Mouse (Mus musculus): Measurements from ENCODE around the gene Ucn. TPM values are rescaled to one million over a fixed set of nuclear protein-coding genes. Genes with fewer than 3 reads are reported as not detected.

Ucn gene
- polyA plus RNA-seq, 1 experiment from 2014 or later, result not detected

GRCm38 (mm10) chr5:31138968-31139425, 368 bp upstream of the Ucn start:
- DNase-seq (ENCODE audit: extremely low spot score, low spot score), result no peak
- Histone ChIP-seq H3K9me3 (no peaks in the 10 kb centered on the region), H3K36me3 (replicated peaks) (peaks cover 16% of the 10 kb centered on the region), H3K4me3 (peak overlapping the region; percentile 45), H3K27me3 (ENCODE audit: poor library complexity, severe bottlenecking) (peaks cover 63% of the 10 kb centered on the region), H3K27ac (no peak overlapping the region), H3K4me1 (peaks cover 30% of the 10 kb centered on the region)
- WGBS, result 14% methylated on average over 9 of the region's 9 CpGs

- Histone ChIP-seq H3K4me3 (peak overlapping the region; percentile 45), H3K27me3 (ENCODE audit: poor library complexity, severe bottlenecking) (peaks cover 71% of the 10 kb centered on the region), H3K36me3 (replicated peaks) (peaks cover 10% of the 10 kb centered on the region), H3K9me3 (no peaks in the 10 kb centered on the region), H3K4me1 (peaks cover 30% of the 10 kb centered on the region), H3K27ac (no peak overlapping the region)
- WGBS, result under 1% methylated on average over 13 of the region's 13 CpGs
- DNase-seq (ENCODE audit: extremely low spot score, low spot score), result peak; percentile 31
These were observed 971 bp downstream of the Ucn start for GRCm38 (mm10) chr5:31137658-31138057.

GRCm38 (mm10) chr5:31136730-31137424, 1.8 kb downstream of the Ucn start:
- Histone ChIP-seq H3K36me3 (replicated peaks) (peaks cover 8% of the 10 kb centered on the region), H3K4me1 (peaks cover 30% of the 10 kb centered on the region), H3K9me3 (no peaks in the 10 kb centered on the region), H3K27me3 (ENCODE audit: poor library complexity, severe bottlenecking) (peaks cover 71% of the 10 kb centered on the region), H3K4me3 (peak overlapping the region; percentile 45), H3K27ac (no peak overlapping the region)
- under 1% methylated on average over 33 of the region's 33 CpGs for WGBS
- peak; percentile 23 for DNase-seq (ENCODE audit: extremely low spot score, low spot score)

- no peak for DNase-seq (ENCODE audit: extremely low spot score, low spot score)
- Histone ChIP-seq H3K36me3 (replicated peaks) (no peaks in the 10 kb centered on the region), H3K4me1 (no peaks in the 10 kb centered on the region), H3K4me3 (no peak overlapping the region), H3K27me3 (ENCODE audit: poor library complexity, severe bottlenecking) (peaks cover under 1% of the 10 kb centered on the region; the same call in 1 of the 2 replicates), H3K27ac (no peak overlapping the region), H3K9me3 (no peaks in the 10 kb centered on the region)
- WGBS, result 41% methylated on average over 5 of the region's 5 CpGs
These were observed 12.6 kb downstream of the Ucn start for GRCm38 (mm10) chr5:31126050-31126449.

- Histone ChIP-seq H3K4me1 (no peaks in the 10 kb centered on the region), H3K4me3 (no peak overlapping the region), H3K27me3 (ENCODE audit: poor library complexity, severe bottlenecking) (no peaks in the 10 kb centered on the region), H3K9me3 (no peaks in the 10 kb centered on the region), H3K27ac (no peak overlapping the region), H3K36me3 (replicated peaks) (no peaks in the 10 kb centered on the region)
- DNase-seq (ENCODE audit: extremely low spot score, low spot score), result no peak
- WGBS, result 55% methylated on average over 2 of the region's 2 CpGs
These were observed 15.1 kb downstream of the Ucn start for GRCm38 (mm10) chr5:31123481-31123880.

- no peak for DNase-seq (ENCODE audit: extremely low spot score, low spot score)
- Histone ChIP-seq H3K9me3 (no peaks in the 10 kb centered on the region), H3K27me3 (ENCODE audit: poor library complexity, severe bottlenecking) (peaks cover 9% of the 10 kb centered on the region), H3K36me3 (replicated peaks) (no peaks in the 10 kb centered on the region), H3K27ac (no peak overlapping the region), H3K4me3 (no peak overlapping the region), H3K4me1 (no peaks in the 10 kb centered on the region)
- 90% methylated on average over 8 of the region's 8 CpGs for WGBS
These were observed 17.5 kb downstream of the Ucn start for GRCm38 (mm10) chr5:31121111-31121510.

- Histone ChIP-seq H3K9me3 (no peaks in the 10 kb centered on the region), H3K4me3 (no peak overlapping the region), H3K27ac (no peak overlapping the region), H3K27me3 (ENCODE audit: poor library complexity, severe bottlenecking) (peaks cover 9% of the 10 kb centered on the region), H3K4me1 (no peaks in the 10 kb centered on the region), H3K36me3 (replicated peaks) (no peaks in the 10 kb centered on the region)
- no peak for DNase-seq (ENCODE audit: extremely low spot score, low spot score)
- 28% methylated on average over 10 of the region's 10 CpGs for WGBS
These were observed 21.7 kb downstream of the Ucn start for GRCm38 (mm10) chr5:31116912-31117311.

GRCm38 (mm10) chr5:31116354-31116753, 22.3 kb downstream of the Ucn start, which contains the start of gene Trim54:
TSS of gene Trim54 (plus strand) at chr5:31116712.
- H3K4me1 ChIP-seq, result no peaks in the 10 kb centered on the region
- no peak within 1 kb of the TSS for H3K27ac ChIP-seq
- no peaks in the 10 kb centered on the region for H3K9me3 ChIP-seq
- no peak for DNase-seq (ENCODE audit: extremely low spot score, low spot score)
- no peak within 1 kb of the TSS for H3K4me3 ChIP-seq
- peaks cover 9% of the 10 kb centered on the region for H3K27me3 ChIP-seq (ENCODE audit: poor library complexity, severe bottlenecking)
- 53% methylated on average over 3 of the region's 3 CpGs for WGBS
- H3K36me3 ChIP-seq (replicated peaks), result no peaks in the 10 kb centered on the region

- 42% methylated on average over 7 of the region's 7 CpGs for WGBS
- no peak for DNase-seq (ENCODE audit: extremely low spot score, low spot score)
These were observed 27.8 kb downstream of the Ucn start for GRCm38 (mm10) chr5:31110781-31111180.

GRCm38 (mm10) chr5:31108000-31108490, 30.6 kb downstream of the Ucn start, which contains the start of gene Slc30a3:
TSS of gene Slc30a3 (minus strand) at chr5:31108237.
- WGBS, result 93% methylated on average over 18 of the region's 18 CpGs
- H3K27me3 ChIP-seq (ENCODE audit: poor library complexity, severe bottlenecking), result no peaks in the 10 kb centered on the region

More at GRCm38 (mm10) chr5:31110781-31111180, 27.8 kb downstream of the Ucn start:
- Histone ChIP-seq H3K27ac (no peak overlapping the region), H3K27me3 (ENCODE audit: poor library complexity, severe bottlenecking) (no peaks in the 10 kb centered on the region), H3K36me3 (replicated peaks) (no peaks in the 10 kb centered on the region), H3K4me1 (no peaks in the 10 kb centered on the region), H3K9me3 (no peaks in the 10 kb centered on the region), H3K4me3 (no peak overlapping the region)

GRCm38 (mm10) chr5:31105814-31106335, 32.8 kb downstream of the Ucn start, which contains the start of gene Dnajc5g:
TSS of gene Dnajc5g (plus strand) at chr5:31106285.
- H3K27me3 ChIP-seq (ENCODE audit: poor library complexity, severe bottlenecking), result no peaks in the 10 kb centered on the region
- no peak within 1 kb of the TSS for H3K27ac ChIP-seq
- H3K4me3 ChIP-seq, result no peak within 1 kb of the TSS
- no peaks in the 10 kb centered on the region for H3K4me1 ChIP-seq
- DNase-seq (ENCODE audit: extremely low spot score, low spot score), result no peak
- no peaks in the 10 kb centered on the region for H3K36me3 ChIP-seq (replicated peaks)
- WGBS, result 88% methylated on average over 9 of the region's 9 CpGs
- H3K9me3 ChIP-seq, result no peaks in the 10 kb centered on the region

More at GRCm38 (mm10) chr5:31108000-31108490, 30.6 kb downstream of the Ucn start, which contains the start of gene Slc30a3:
- Histone ChIP-seq H3K36me3 (replicated peaks) (no peaks in the 10 kb centered on the region), H3K4me3 (no peak within 1 kb of the TSS), H3K9me3 (no peaks in the 10 kb centered on the region), H3K4me1 (no peaks in the 10 kb centered on the region), H3K27ac (no peak within 1 kb of the TSS)
- no peak for DNase-seq (ENCODE audit: extremely low spot score, low spot score)

- no peak for DNase-seq (ENCODE audit: extremely low spot score, low spot score)
- 26% methylated on average over 11 of the region's 11 CpGs for WGBS
- H3K4me3 ChIP-seq, result peak overlapping the region; percentile 52
These were observed 42.7 kb downstream of the Ucn start for GRCm38 (mm10) chr5:31095711-31096480.

More at GRCm38 (mm10) chr5:31095711-31096480, 42.7 kb downstream of the Ucn start:
- no peaks in the 10 kb centered on the region for H3K36me3 ChIP-seq (replicated peaks)
- peaks cover 44% of the 10 kb centered on the region for H3K4me1 ChIP-seq
- H3K9me3 ChIP-seq, result no peaks in the 10 kb centered on the region
- no peak overlapping the region for H3K27ac ChIP-seq
- peaks cover 85% of the 10 kb centered on the region for H3K27me3 ChIP-seq (ENCODE audit: poor library complexity, severe bottlenecking)

Data from forebrain, embryonic 10.5 days (tissue).